Mouse (Mus musculus) thymus, adult 2 months (tissue): ENCODE data around the gene Cyp2e1.

ENCODE experiments used
- CTCF ChIP-seq: fragments of 200-500 bp; IDR thresholded peaks from 2 replicates; pipeline ENCODE4 v1.5.1; 2012; ENCODE audit warnings: mild to moderate bottlenecking, control low read depth, low read length, moderate library complexity, borderline replicate concordance; ENCODE audit not compliant: control insufficient read depth, poor library complexity, insufficient read depth; ENCODE audit errors: extremely low read depth
- POLR2A ChIP-seq: fragments of 200-500 bp; IDR thresholded peaks from 2 replicates; pipeline ENCODE4 v1.6.1; 2012; ENCODE audit warnings: mild to moderate bottlenecking, low read length, control low read depth, moderate library complexity; ENCODE audit not compliant: control insufficient read depth, poor library complexity, insufficient read depth; ENCODE audit errors: extremely low read depth

DNA sequence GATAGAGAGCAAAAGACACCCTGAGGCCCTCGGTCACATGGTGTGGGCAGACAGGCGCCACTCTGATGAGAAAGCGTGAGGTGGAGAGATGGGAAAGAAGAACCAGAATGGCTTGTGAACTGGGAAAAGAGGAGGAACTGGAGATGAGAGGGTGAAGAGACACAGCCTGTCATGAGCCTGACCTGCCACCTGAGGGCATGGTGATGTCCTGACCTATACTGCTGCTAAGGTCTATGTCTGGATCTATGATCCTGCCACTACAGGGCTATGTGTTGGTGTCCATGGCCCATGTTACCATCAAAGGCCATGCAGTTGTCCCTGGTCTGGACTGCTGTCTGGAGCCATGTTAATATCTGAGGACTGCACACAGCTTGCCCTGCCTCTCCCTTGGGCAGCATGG lies 34.1 kb downstream of the Cyp2e1 start:
- TF ChIP-seq CTCF (no peak), POLR2A (no peak)
